Mouse (Mus musculus) ES-E14 (cell line): ENCODE measurements around the gene Izumo4. TPM values are rescaled to one million over a fixed set of nuclear protein-coding genes. Genes with fewer than 3 reads are reported as not detected.

ENCODE experiments used
- DNase-seq: peaks from one replicate; pipeline ENCODE4 v3.0.0-alpha.2; 2013; ENCODE audit warnings: low read depth, low spot score
- H3K27ac ChIP-seq: 2 replicates; pipeline ENCODE4 v1.5.1; 2012; ENCODE audit warnings: low read depth, mild to moderate bottlenecking, low read length, moderate library complexity, mixed read lengths; ENCODE audit not compliant: poor library complexity, insufficient read depth, severe bottlenecking
- H3K36me3 ChIP-seq: 2 replicates; pipeline ENCODE4 v1.6.1; 2012; ENCODE audit warnings: mild to moderate bottlenecking, low read length, moderate library complexity, mixed read lengths; ENCODE audit not compliant: control insufficient read depth, poor library complexity, insufficient read depth, severe bottlenecking
- H3K4me1 ChIP-seq, 2 experiments: fragments of 150-350 bp in 1 of 2; sonication (generic) in 1 of 2; 2 replicates each; pipeline ENCODE4 v1.6.1; 2012; ENCODE audit warnings: low read length in 2 of 2, mild to moderate bottlenecking in 1 of 2, mixed read lengths in 1 of 2; ENCODE audit not compliant: control insufficient read depth in 2 of 2, insufficient read depth in 2 of 2, poor library complexity in 1 of 2
- H3K4me3 ChIP-seq, 2 experiments: fragments of 150-350 bp in 1 of 2; sonication (generic) in 1 of 2; 2 replicates each; pipeline ENCODE4 v1.5.1; 2012; ENCODE audit warnings: low read length in 2 of 2, low read depth in 1 of 2, mild to moderate bottlenecking in 1 of 2, mixed read lengths in 1 of 2; ENCODE audit not compliant: insufficient read depth in 1 of 2, poor library complexity in 1 of 2, severe bottlenecking in 1 of 2
- H3K9ac ChIP-seq: 2 replicates; pipeline ENCODE4 v1.6.1; 2012; ENCODE audit warnings: low read depth, mild to moderate bottlenecking, low read length, mixed read lengths; ENCODE audit not compliant: poor library complexity, insufficient read depth, severe bottlenecking
- H3K9me3 ChIP-seq: fragments of 150-350 bp; sonication (generic); 2 replicates; pipeline ENCODE4 v1.6.1; 2012; ENCODE audit warnings: low read depth, mild to moderate bottlenecking, low read length; ENCODE audit not compliant: control insufficient read depth, insufficient read depth
- CHD2 ChIP-seq: IDR thresholded peaks from 2 replicates; pipeline ENCODE4 v1.6.1; 2014; ENCODE audit warnings: mild to moderate bottlenecking, low read depth, low read length, inconsistent platforms
- HCFC1 ChIP-seq: IDR thresholded peaks from 2 replicates; pipeline ENCODE4 v1.6.1; 2012; ENCODE audit warnings: low read length, inconsistent platforms, borderline replicate concordance; ENCODE audit not compliant: insufficient read depth
- MAFK ChIP-seq: IDR thresholded peaks from 2 replicates; pipeline ENCODE4 v1.6.1; 2014; ENCODE audit warnings: mild to moderate bottlenecking, low read depth, low read length, inconsistent platforms; ENCODE audit not compliant: insufficient read depth
- ZC3H11A ChIP-seq: IDR thresholded peaks from 2 replicates; pipeline ENCODE4 v1.6.1; 2012; ENCODE audit warnings: low read depth, mild to moderate bottlenecking, inconsistent platforms, low read length, borderline replicate concordance
- ZNF384 ChIP-seq: IDR thresholded peaks from 2 replicates; pipeline ENCODE4 v1.6.1; 2012; ENCODE audit warnings: low read depth, low read length, inconsistent platforms
- in situ Hi-C, 2 experiments: fragments of 600-800 bp; cut with MboI; formaldehyde crosslinking; loops; one replicate each; pipeline ENCODE4 v1.15.1; 2025; ENCODE audit warnings: low sequenced_read_pairs in 2 of 2, inconsistent platforms in 1 of 2; ENCODE audit not compliant: unreplicated experiment in 2 of 2
- total RNA-seq: library from RNA; depleted of rRNA; stranded (reverse); fragments of 300-350 nt; gene quantifications from 2 replicates; pipeline ENCODE4 v1.2.3, GENCODE M21; 2012

Izumo4 gene
- total RNA-seq, 1 experiment: 8.9 TPM

DNA sequence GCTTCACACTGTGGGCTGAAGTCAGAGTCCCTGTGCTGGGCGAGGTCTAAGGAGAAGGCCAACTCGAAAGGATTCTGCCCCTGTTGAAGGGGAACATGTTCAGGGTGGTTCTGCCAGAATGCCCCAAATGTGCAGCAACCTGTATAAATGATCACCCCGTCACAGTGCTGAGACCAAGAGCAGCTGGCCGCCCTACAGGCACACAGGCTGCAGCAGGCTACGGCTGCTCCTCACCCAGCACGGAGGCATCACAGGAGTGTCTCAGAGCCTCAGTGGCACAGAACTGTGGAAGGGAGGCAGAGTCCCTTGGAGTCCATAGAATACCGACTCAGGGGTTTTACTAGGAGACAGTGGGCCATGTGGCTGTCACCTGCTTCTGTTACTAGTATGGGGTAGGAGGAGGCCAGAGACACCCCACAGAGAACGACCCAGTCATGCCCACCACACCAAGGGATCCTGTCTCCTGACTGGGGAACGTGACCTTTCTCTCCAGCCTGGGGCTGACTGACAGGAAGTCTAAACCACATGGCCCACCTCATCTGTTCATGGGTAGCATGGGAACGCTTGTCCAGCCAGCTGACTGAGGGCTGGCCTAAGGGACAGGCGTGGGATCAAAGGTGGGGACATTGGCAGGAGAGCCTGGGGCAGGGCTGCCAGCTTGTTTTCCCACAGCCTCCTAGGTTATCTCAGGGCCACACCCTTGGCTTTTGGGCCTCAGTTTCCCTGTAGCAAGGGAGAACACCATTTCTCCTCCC is 29.9 kb upstream of the Izumo4 start:
- Histone ChIP-seq H3K4me3 (no peak overlapping the region), H3K27ac (no peak overlapping the region), H3K36me3 (peaks cover 45% of the 10 kb centered on the region), H3K9me3 (no peaks in the 10 kb centered on the region), H3K4me1 (peaks cover 6 to 13% of the 10 kb centered on the region in 2 experiments), H3K9ac (no peak overlapping the region)
- no peak for DNase-seq
- TF ChIP-seq ZNF384: no peak
- no peak for TF ChIP-seq HCFC1
- TF ChIP-seq ZC3H11A: no peak
- no peak for TF ChIP-seq MAFK
- TF ChIP-seq CHD2: no peak
- in situ Hi-C loops: no loop called here

DNA sequence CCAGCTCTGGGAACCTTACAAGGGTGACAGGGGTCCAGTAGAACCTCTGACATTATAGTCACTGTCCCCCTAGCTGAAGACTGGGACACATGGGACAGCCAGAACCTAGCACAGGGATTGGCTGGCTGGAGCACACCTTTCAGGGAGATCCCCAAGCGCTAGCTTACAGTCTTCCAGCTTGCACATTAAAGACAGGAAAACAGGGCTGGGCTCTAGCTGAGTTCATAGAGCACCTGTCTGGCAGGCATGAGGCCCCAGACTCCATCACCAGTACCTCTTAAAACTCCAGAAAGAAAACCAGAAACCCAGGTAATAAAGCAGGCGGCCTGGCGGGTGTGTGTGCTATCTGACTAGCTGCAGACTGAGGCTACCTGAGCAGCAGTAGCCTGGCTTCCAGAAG is 28.3 kb upstream of the Izumo4 start:
- Histone ChIP-seq H3K36me3 (peaks cover 30% of the 10 kb centered on the region), H3K4me3 (no peak overlapping the region), H3K4me1 (peaks cover 9 to 22% of the 10 kb centered on the region in 2 experiments), H3K9me3 (no peaks in the 10 kb centered on the region), H3K27ac (no peak overlapping the region), H3K9ac (no peak overlapping the region)
- DNase-seq: no peak
- TF ChIP-seq ZNF384 (no peak), CHD2 (no peak), HCFC1 (no peak), MAFK (no peak), ZC3H11A (no peak)
- in situ Hi-C loops: no loop called here

DNA sequence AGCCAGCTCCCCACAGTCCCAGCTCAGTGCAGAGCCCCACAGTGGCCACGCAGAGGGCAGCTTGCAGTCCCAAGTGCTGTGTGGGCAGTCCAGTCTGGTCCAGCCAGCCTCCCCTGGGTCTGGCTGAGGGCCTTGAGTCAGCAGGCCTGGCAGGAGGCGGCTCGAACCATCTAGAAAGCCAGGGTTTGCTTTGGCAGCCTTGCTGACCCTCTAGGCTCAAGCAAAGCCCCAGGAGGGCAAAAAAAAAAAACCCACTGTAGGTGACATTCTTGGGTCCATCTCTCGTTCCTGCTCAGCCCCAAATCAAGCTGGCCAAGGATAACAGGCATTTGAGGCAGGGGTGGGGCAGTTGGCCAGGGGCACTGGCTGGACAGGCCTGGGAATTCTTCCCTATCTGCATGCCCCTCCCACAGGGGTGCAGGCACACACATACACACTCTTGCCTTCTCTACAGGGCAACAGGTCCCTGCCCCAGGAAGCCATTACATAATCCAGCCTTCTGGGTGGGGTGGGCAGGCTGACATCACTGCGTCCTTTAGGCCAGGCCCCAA is 27.7 kb upstream of the Izumo4 start:
- Histone ChIP-seq H3K9me3 (no peaks in the 10 kb centered on the region), H3K4me3 (no peak overlapping the region; a peak in 1 of 4 replicates), H3K4me1 (peaks cover 9 to 26% of the 10 kb centered on the region in 2 experiments), H3K36me3 (peaks cover 25% of the 10 kb centered on the region), H3K9ac (no peak overlapping the region), H3K27ac (no peak overlapping the region)
- DNase-seq: no peak
- TF ChIP-seq HCFC1 (no peak), ZC3H11A (no peak), CHD2 (no peak), ZNF384 (no peak), MAFK (no peak)
- in situ Hi-C loops: no loop called here

DNA sequence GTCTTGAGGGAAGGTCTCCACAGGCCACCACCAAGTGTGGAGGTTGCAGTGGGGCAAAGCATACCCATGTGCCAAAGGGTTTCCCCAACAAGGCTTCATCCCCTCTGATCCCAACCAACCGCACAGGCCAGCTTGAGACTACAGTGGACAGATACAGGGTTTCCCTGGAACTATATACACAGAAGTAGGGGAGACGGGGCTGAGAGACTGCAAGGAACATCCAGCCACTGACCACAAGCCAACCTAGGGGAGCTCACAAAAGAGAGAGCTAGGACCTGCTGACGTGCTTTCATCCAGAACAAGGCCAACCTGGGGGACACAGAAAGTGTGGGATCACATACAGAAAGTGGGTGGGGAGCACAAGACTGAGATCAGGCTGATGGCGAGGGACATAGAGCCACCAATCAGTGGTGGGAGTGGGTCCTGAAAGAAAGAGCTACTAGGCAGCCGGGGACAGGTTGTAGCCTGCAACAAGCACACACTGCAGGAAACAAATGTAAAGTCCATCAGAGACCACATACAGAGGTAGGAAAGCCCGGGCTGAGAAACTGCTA is 27.1 kb upstream of the Izumo4 start:
- H3K4me3 ChIP-seq: peak overlapping the region; percentile 86 to 92
- in situ Hi-C loops: no loop called here
- H3K27ac ChIP-seq: no peak overlapping the region
- H3K9ac ChIP-seq: peak overlapping the region; percentile 81
- H3K9me3 ChIP-seq: no peaks in the 10 kb centered on the region
- TF ChIP-seq CHD2 (no peak), ZC3H11A (no peak), ZNF384 (no peak), MAFK (no peak), HCFC1 (no peak)
- peaks cover 9 to 31% of the 10 kb centered on the region in 2 experiments for H3K4me1 ChIP-seq
- no peak for DNase-seq
- peaks cover 18% of the 10 kb centered on the region for H3K36me3 ChIP-seq
